ENCODE assay signal across 8 mouse cellular contexts in genomic region chr7:27860396-27861235, GRCm38 (mm10). TPM values are rescaled to one million over a fixed set of nuclear protein-coding genes. Genes with fewer than 3 reads are reported as not detected.
DNase-seq lines count a peak whose midpoint lies in the region; ATAC-seq lines count a peak whose summit lies in the region.

No protein-coding gene starts in this region.

- peak overlapping the region; percentile 94 for H3K27ac ChIP-seq in intestine, embryonic 15.5 days

- peak overlapping the region; percentile 62 for H3K4me3 ChIP-seq in intestine, embryonic 15.5 days (replicated peaks)

- WGBS in intestine, embryonic 15.5 days: under 1% methylated on average over 22 of the region's 22 CpGs

- 0 out of 2 replicates have a peak, but pooled peaks cover 5% of the 10 kb centered on the region for H3K4me1 ChIP-seq in intestine, embryonic 15.5 days (replicated peaks)

- no peaks in the 10 kb centered on the region for H3K9me3 ChIP-seq in intestine, embryonic 15.5 days

- intact Hi-C loops in gastrocnemius, postnatal 36 days (cut with DNase I): no loop called here
- intact Hi-C loops in left cerebral cortex, postnatal 14 days (cut with DNase I): no loop called here

- ATAC-seq in intestine, embryonic 15.5 days: peak; percentile 97
- peak; percentile 95 for ATAC-seq in megakaryocyte-erythroid progenitor cell, adult 5-6 weeks (replicated peaks; ENCODE audit: low FRiP score, low TSS enrichment, poor library complexity, severe bottlenecking)

- peak overlapping the region; percentile 61 for H3K9ac ChIP-seq in intestine, embryonic 15.5 days

- peaks cover 8% of the 10 kb centered on the region; the same call in 1 of the 2 replicates for H3K36me3 ChIP-seq in intestine, embryonic 15.5 days

- peak overlapping the region; percentile 78 for H3K4me2 ChIP-seq in intestine, embryonic 15.5 days (replicated peaks)

- no peaks in the 10 kb centered on the region for H3K27me3 ChIP-seq in intestine, embryonic 15.5 days (replicated peaks)

- DNase-seq in ZHBTc4 (ENCODE audit: low read depth, low spot score): peak; percentile 65
- DNase-seq in embryo, embryonic 9.5 days (ENCODE audit: extremely low spot score): peak; percentile 78
- DNase-seq in gastrocnemius, postnatal 36 days: peak; percentile 62 to 68
- peak; percentile 54 to 66 for DNase-seq in left cerebral cortex, postnatal 14 days (ENCODE audit: low spot score in 2 of 2)
- DNase-seq in right cerebral cortex, postnatal 14 days: peak; percentile 33
- peak; percentile 55 for DNase-seq in urinary bladder, postnatal 25 days (ENCODE audit: low spot score)

RNA-seq across cellular contexts. Expression of gene Zfp607a, which starts 3.3 kb away (rescaled TPM):
- 1 to 10 TPM; 1.7 to 3.2 TPM for total RNA-seq in gastrocnemius, postnatal 36 days (2021)
- polyA plus RNA-seq in intestine, embryonic 15.5 days (2015; fragmentation: Nextera tagmentation; extraction: Ambion mirVana): 3.4 and 3.9 TPM in 2 replicates
- total RNA-seq in left cerebral cortex, postnatal 14 days (2021): 1 to 10 TPM; 1.5 to 2.3 TPM
- total RNA-seq in megakaryocyte-erythroid progenitor cell, adult 5-6 weeks (2014; fragmentation: Nextera tagmentation): 6.6 and 10.6 TPM in 2 replicates
- 7.6 and 8.9 TPM in 2 replicates for total RNA-seq in megakaryocyte-erythroid progenitor cell, adult 5-6 weeks (2017)

RNA-seq across cellular contexts. Expression of gene Zfp59, which starts 22.2 kb away (rescaled TPM):
- 1 to 10 TPM; 1.7 to 2.7 TPM for total RNA-seq in gastrocnemius, postnatal 36 days (2021)
- 5.9 and 6.4 TPM in 2 replicates for polyA plus RNA-seq in intestine, embryonic 15.5 days (2015; fragmentation: Nextera tagmentation; extraction: Ambion mirVana)
- total RNA-seq in left cerebral cortex, postnatal 14 days (2021): 1 to 10 TPM; 4.0 to 4.5 TPM
- 4.9 and 8.0 TPM in 2 replicates for total RNA-seq in megakaryocyte-erythroid progenitor cell, adult 5-6 weeks (2014; fragmentation: Nextera tagmentation)
- total RNA-seq in megakaryocyte-erythroid progenitor cell, adult 5-6 weeks (2017): 6.8 and 10.0 TPM in 2 replicates

RNA-seq across cellular contexts. Expression of gene Zfp626, which starts 53.6 kb away (rescaled TPM):
- 1 to 10 TPM; 3.4 to 3.5 TPM for total RNA-seq in gastrocnemius, postnatal 36 days (2021)
- 1.6 and 1.8 TPM in 2 replicates for polyA plus RNA-seq in intestine, embryonic 15.5 days (2015; fragmentation: Nextera tagmentation; extraction: Ambion mirVana)
- 1 to 10 TPM; 8.1 to 8.7 TPM for total RNA-seq in left cerebral cortex, postnatal 14 days (2021)
- total RNA-seq in megakaryocyte-erythroid progenitor cell, adult 5-6 weeks (2014; fragmentation: Nextera tagmentation): 9.8 and 11.4 TPM in 2 replicates
- total RNA-seq in megakaryocyte-erythroid progenitor cell, adult 5-6 weeks (2017): 8.8 and 10.5 TPM in 2 replicates

Comparison
In these comparisons a context has a peak if more than half of its experiments do, and no peak if none do; other contexts are left out.
1. Peak in every context shown above with its lines: DNase-seq, ATAC-seq, H3K4me3 ChIP-seq and H3K27ac ChIP-seq.